Mouse (Mus musculus) spleen, postnatal 4 days (tissue): Measurements from ENCODE around the gene Nebl.
"Not testable (repeated sequence)": the region's sequence is repeated elsewhere in the genome, so short reads cannot be mapped to it uniquely, and the experiment has no call there.

ENCODE experiments used
- DNase-seq, 2 experiments: peaks; one replicate each; pipeline ENCODE4 v3.0.0; 2022; ENCODE audit warnings: low spot score in 2 of 2

Nebl gene

GRCm38 (mm10) chr2:17402511-17402910 lies 328.8 kb downstream of the Nebl start:
- no peak for DNase-seq

GRCm38 (mm10) chr2:17396235-17396634 lies 335.0 kb downstream of the Nebl start:
- no peak for DNase-seq

DNA sequence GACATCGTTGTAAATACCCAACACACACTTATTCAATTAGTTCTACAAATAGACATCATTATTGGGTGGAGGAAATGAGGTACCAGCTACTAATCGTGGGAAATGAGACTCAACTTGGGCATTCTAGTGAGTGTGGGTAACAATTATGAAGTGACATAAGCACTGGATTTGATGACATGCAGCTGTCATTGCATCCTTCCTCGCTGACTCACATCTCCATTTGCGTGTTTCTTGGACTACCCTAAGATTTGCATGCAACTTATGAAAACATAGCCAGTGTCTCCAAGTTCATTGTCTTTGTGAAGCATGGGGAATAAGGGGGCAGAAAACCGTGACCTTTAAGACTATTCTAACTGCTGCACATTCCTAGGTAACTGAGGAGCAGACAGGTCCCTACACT lies 339.9 kb downstream of the Nebl start:
- DNase-seq = no peak

GRCm38 (mm10) chr2:17390513-17391200 lies 340.6 kb downstream of the Nebl start:
- DNase-seq = no peak

GRCm38 (mm10) chr2:17389886-17390285 lies 341.4 kb downstream of the Nebl start:
- no peak for DNase-seq

- DNase-seq = no peak
Measured at GRCm38 (mm10) chr2:17389379-17389778, 341.9 kb downstream of the Nebl start.

DNA sequence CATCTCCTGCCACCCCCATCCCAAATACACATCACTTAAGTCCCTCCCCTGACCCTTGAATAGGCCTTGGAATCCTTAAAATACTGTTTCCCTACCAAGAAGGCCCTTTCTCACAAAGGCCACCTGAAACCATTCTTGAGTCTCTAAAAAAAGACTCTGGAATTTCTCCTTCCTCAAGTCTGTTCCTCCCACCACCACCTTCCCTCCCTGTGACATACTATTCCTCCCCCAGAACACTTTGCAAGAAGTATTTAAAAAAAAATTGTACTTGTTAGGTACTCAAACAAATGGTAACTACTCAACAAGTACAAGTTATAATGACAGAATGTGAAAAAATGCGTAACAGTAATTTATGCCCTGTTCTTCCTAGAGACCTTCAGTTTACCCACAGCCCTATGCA lies 349.0 kb downstream of the Nebl start:
- no peak for DNase-seq

- DNase-seq = no peak
Measured at GRCm38 (mm10) chr2:17375916-17376315, 355.3 kb downstream of the Nebl start.

DNA sequence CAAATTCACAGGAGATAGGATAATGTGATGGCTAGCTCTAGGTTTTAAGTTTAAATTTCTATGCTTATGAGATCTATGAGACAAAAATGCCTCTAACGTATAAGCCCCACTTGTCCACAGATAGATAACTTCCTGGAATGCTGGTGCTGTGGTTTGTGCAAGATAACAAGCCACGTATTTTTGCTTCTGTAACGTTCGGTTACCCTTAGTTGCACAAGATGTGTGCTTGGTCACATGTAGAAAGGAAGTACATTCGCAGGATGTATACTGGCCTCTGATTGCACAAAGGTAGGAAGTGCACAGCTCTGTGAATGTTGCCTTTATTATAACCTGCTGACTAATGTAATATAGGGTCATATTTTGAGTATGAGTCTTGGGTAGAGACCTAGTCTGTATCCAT lies 365.6 kb downstream of the Nebl start:
- DNase-seq = no peak

GRCm38 (mm10) chr2:17364971-17365548 lies 366.2 kb downstream of the Nebl start:
- DNase-seq = no peak

DNA sequence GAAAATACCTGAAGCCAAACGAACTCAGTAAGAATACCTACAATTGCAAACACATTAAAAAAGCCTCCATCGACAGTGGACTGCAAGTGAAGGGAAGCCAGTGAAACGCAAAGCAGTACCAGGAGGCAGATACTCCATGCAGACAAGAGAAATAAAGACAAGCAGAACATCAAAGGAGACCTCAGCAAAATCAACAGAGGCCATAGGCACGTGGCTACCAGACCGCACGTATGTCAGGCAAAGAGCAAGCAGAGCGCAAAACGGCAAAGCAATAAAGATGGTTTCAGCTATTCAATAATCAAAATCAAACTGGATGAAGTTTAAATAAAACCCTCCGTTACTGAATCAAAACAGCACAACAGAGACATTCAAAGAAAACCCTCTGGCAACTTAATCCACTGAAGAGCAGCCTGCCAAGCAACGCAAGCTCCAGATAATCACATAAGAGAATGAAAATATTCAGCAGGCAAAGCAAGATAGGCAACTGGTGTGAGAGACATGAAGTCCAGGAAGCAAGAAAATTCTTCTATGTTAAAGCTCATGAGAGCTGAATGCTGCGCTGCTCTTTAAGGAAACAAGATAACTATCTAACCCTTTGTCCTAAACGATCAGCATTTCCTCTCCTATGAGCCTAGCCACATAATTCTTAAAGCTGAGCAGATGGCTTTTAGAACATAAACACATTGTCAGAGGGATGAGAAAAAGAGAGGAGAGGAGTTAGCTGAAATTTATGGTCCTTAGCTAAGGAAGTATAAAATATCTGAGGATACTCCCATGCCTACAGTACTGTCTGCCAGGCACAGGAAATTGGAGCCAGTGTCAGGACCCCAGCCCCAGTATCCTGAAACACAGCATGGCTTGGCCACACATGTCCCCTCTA lies 367.7 kb downstream of the Nebl start:
- DNase-seq = no peak

DNA sequence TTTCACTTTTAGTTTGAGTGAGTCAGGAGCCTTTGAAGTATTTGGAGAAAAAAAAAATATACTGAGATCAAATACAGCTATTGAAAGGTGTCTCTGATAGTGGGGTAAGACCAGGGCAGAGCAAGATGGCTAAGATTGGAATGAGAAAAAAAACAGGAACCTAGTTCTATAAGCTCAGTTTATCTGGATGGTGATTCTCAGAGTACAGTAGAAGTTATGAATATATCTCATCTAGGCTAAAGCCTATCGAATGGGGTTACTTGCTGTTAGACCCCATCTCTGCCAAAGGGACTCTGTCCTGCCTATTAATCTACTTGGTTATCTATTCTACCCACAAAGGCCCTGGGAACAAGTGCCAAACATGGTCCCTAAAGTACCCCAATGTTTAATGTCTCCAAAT lies 369.1 kb downstream of the Nebl start:
- DNase-seq = no peak

DNA sequence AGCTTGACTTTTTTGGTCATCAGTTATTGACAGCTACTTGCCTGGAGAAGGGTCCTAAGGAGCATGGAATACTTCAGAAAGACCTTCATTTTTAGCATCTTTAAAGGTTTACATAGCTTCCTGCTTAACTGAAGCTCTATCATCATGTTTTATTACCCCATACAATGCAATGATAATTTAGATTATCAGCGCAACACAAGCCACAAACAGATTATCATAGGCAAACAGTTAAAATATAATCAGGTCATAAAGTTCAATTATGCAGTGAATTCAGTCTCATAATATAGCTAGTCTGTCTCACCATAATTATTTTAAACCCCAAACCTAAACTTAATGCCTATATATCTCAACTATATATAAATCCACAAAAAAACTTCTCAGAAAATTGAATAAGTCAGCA lies 386.6 kb downstream of the Nebl start:
- no peak for DNase-seq

DNA sequence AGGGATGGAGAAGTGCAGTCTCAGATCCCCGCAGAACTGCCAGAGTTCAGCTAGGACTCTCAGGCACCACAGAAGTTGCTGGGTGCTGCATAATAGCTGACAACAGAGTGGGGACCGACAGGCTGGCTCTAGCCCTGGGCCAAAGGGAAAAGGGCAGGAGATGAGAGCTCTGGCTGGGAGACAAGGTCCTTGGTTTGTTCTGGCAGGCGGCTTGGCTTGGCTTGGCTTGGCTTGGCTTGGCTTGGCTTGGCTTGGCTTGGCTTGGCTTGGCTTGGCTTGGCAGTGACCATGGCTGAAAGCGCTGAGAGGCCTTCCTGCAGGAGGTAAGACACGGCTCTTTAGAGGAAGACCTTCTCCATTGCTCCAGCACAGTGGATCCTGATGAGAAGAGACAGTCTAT lies 395.8 kb downstream of the Nebl start:
- no peak for DNase-seq

GRCm38 (mm10) chr2:17326590-17326989 lies 404.7 kb downstream of the Nebl start:
- no peak for DNase-seq

DNA sequence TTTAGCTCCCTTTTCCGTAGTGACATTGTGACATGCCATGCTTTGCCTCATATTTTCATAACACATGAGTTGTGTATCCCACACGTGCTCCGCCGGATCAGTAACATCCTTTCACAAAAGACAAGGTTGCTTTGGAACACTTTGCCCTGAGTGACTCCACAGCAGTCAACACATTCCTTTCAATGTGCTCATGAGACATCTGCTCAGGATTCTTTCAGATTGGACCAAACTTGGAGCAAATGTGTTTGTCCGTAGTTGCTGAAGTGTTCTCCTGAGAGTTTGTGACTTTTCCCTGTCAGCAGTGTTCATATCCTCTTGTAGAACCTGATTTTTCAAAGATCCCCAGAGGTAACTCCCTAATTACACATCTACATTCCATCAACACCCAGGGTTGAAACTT lies 414.4 kb downstream of the Nebl start:
- DNase-seq = no peak

DNA sequence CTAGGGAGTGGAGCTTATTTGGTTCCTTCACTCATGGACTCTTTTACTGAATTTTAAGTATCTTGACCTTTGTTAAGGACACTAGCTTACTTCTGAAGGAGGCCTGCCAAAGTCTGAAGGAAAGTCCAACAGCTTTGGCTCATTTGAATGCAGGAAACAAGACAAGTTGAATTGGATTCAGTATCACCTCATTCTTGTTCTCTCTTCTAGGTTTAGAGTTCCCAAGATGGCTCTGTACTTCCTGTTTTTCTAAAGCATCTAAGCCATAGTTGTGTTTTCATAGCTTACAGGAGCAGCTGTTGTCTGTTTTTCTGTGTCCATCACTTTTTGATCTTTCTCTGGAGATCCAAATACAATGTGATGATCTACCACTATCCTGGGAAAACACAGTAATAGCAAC lies 429.9 kb downstream of the Nebl start:
- no peak for DNase-seq

DNA sequence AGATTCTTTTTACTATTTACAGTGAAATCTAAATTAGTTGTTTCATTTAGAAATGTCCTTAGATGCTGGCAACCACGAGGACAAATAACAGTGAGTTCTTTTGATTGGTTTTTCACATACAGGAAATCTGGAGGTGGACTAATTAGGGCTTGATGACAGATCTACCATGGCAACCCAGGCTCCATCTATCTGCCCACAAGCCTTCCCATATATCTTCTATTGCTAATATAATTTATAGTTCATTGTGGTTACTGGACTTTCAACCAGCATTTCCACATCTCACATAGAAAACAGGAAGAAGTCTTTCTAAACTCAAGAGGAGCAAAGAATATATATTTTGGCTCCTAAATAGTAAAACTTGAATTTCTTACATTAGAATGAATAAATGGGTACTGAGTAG lies 433.8 kb downstream of the Nebl start:
- DNase-seq = no peak

GRCm38 (mm10) chr2:17295257-17295656 lies 436.0 kb downstream of the Nebl start:
- DNase-seq = not testable (repeated sequence)
